Mouse (Mus musculus) ES-Bruce4 (cell line): Measurements from ENCODE around the gene 1700025C18Rik. TPM values are rescaled to one million over a fixed set of nuclear protein-coding genes. Genes with fewer than 3 reads are reported as not detected.

ENCODE experiments used
- H3K27ac ChIP-seq: 2 replicates; pipeline ENCODE4 v1.5.1; 2012; ENCODE audit warnings: low read length, inconsistent platforms; ENCODE audit not compliant: insufficient read depth
- H3K27me3 ChIP-seq: 2 replicates; pipeline ENCODE4 v1.6.1; 2012; ENCODE audit warnings: mild to moderate bottlenecking, low read length, inconsistent platforms; ENCODE audit not compliant: control insufficient read depth, poor library complexity, insufficient read depth, severe bottlenecking
- H3K36me3 ChIP-seq: 2 replicates; pipeline ENCODE4 v1.6.1; 2012; ENCODE audit warnings: inconsistent platforms, mild to moderate bottlenecking, low read length, moderate library complexity; ENCODE audit not compliant: control insufficient read depth, poor library complexity, insufficient read depth, severe bottlenecking
- H3K4me1 ChIP-seq: one replicate; pipeline ENCODE4 v1.8.1; 2011; ENCODE audit warnings: low read length; ENCODE audit not compliant: control insufficient read depth, insufficient read depth
- H3K4me3 ChIP-seq: 2 replicates; pipeline ENCODE4 v1.5.1; 2011; ENCODE audit warnings: low read depth, mild to moderate bottlenecking, low read length
- H3K9ac ChIP-seq: 2 replicates; pipeline ENCODE4 v1.6.1; 2012; ENCODE audit warnings: low read depth, mild to moderate bottlenecking, inconsistent platforms; ENCODE audit not compliant: poor library complexity, severe bottlenecking
- H3K9me3 ChIP-seq: replicated peaks from 2 replicates; pipeline ENCODE4 v1.6.1; 2012; ENCODE audit warnings: mild to moderate bottlenecking, low read length, inconsistent platforms; ENCODE audit not compliant: control insufficient read depth, poor library complexity, insufficient read depth, severe bottlenecking
- CTCF ChIP-seq: IDR thresholded peaks from one replicate; pipeline ENCODE4 v1.8.1; 2011; ENCODE audit warnings: low read depth, low read length
- EP300 ChIP-seq: IDR thresholded peaks from 2 replicates; pipeline ENCODE4 v1.6.1; 2011; ENCODE audit warnings: low read depth, low read length; ENCODE audit not compliant: insufficient read depth
- POLR2A ChIP-seq: IDR thresholded peaks from one replicate; pipeline ENCODE4 v1.8.1; 2011; ENCODE audit warnings: low read length; ENCODE audit not compliant: insufficient read depth
- polyA plus RNA-seq: library from polyadenylated mRNA; stranded (reverse); fragments of >200 nt; gene quantifications from 2 replicates; pipeline ENCODE4 v1.2.4, GENCODE M21; 2011; ENCODE audit warnings: low read depth; ENCODE audit not compliant: missing spikeins, insufficient read depth, insufficient read length

Gene 1700025C18Rik
- polyA plus RNA-seq, 1 experiment = not detected

GRCm38 (mm10) chr2:165032533-165032932 is 58.0 kb downstream of the 1700025C18Rik start:
- no peak for TF ChIP-seq CTCF
- no peak for TF ChIP-seq POLR2A
- no peak for TF ChIP-seq EP300
- no peak overlapping the region for H3K9ac ChIP-seq
- no peak overlapping the region for H3K4me3 ChIP-seq
- no peaks in the 10 kb centered on the region for H3K36me3 ChIP-seq
- H3K27ac ChIP-seq = no peak overlapping the region
- H3K9me3 ChIP-seq = no peaks in the 10 kb centered on the region
- no peaks in the 10 kb centered on the region for H3K27me3 ChIP-seq
- no peaks in the 10 kb centered on the region for H3K4me1 ChIP-seq

Other genes starting within 250 kb of the 1700025C18Rik start
- gene Pltp, start 233.0 kb downstream of the 1700025C18Rik start, polyA plus RNA-seq = 52.4 and 55.9 TPM in 2 replicates
- gene Pcif1, start 211.4 kb downstream of the 1700025C18Rik start, polyA plus RNA-seq = 30.2 and 30.9 TPM in 2 replicates
- 9.1 and 10.6 TPM in 2 replicates for gene Zfp335, start 179.0 kb downstream of the 1700025C18Rik start, polyA plus RNA-seq
- 5.8 and 6.2 TPM in 2 replicates for gene Mmp9, start 150.0 kb downstream of the 1700025C18Rik start, polyA plus RNA-seq
- 1.6 and 1.9 TPM in 2 replicates for gene Slc12a5, start 129.9 kb downstream of the 1700025C18Rik start, polyA plus RNA-seq
- gene Ncoa5, start 55.9 kb downstream of the 1700025C18Rik start, polyA plus RNA-seq = 30.8 and 33.7 TPM in 2 replicates
- 5.3 and 5.8 TPM in 2 replicates for gene Cd40, start 35.1 kb downstream of the 1700025C18Rik start, polyA plus RNA-seq
- 0.35 TPM in 1 of 2 replicates, not detected in the other for gene Cdh22, start 144.1 kb upstream of the 1700025C18Rik start, polyA plus RNA-seq
- gene Slc35c2, start 197.1 kb upstream of the 1700025C18Rik start, polyA plus RNA-seq = 24.6 and 29.5 TPM in 2 replicates
- gene Elmo2, start 235.7 kb upstream of the 1700025C18Rik start, polyA plus RNA-seq = 43.3 and 43.6 TPM in 2 replicates